Mouse (Mus musculus): ENCODE data around the gene Erbb4. TPM values are rescaled to one million over a fixed set of nuclear protein-coding genes. Genes with fewer than 3 reads are reported as not detected.

Erbb4 gene
- total and polyA plus RNA-seq, 2 experiments from 2014 or later: 9.3 to 53.5 TPM

- 68% methylated on average over 6 of the region's 6 CpGs for WGBS
- ATAC-seq (no peak), DNase-seq (peak; percentile 9)
- Histone ChIP-seq H3K4me2 (ENCODE audit: low read depth) (peak overlapping the region; percentile 18), H3K4me3 (ENCODE audit: low read depth, low read length) (peak overlapping the region; percentile 11; the same call in 1 of the 2 replicates), H3K9me3 (ENCODE audit: low read length) (no peaks in the 10 kb centered on the region), H3K27me3 (ENCODE audit: insufficient read depth, low read length) (peaks cover 18% of the 10 kb centered on the region), H3K36me3 (ENCODE audit: insufficient read depth) (no peaks in the 10 kb centered on the region), H3K9ac (0 out of 2 replicates have a peak overlapping the region, but pooled peaks have one; percentile 15), H3K4me1 (ENCODE audit: insufficient read depth) (peaks cover 8% of the 10 kb centered on the region; the same call in 1 of the 2 replicates), H3K27ac (ENCODE audit: low read depth, low read length) (no peak overlapping the region)
- TF ChIP-seq CTCF (IDR thresholded peaks at IDR 0.05; ENCODE audit: low read depth): no peak
Observed at GRCm38 (mm10) chr1:69103211-69103706, 4.6 kb downstream of the Erbb4 start.

GRCm38 (mm10) chr1:69101670-69102069, 6.2 kb downstream of the Erbb4 start:
- WGBS: 77% methylated on average over 2 of the region's 2 CpGs
- peaks cover 8% of the 10 kb centered on the region; the same call in 1 of the 2 replicates for H3K4me1 ChIP-seq (ENCODE audit: insufficient read depth)
- no peaks in the 10 kb centered on the region for H3K36me3 ChIP-seq (ENCODE audit: insufficient read depth)
- peak; percentile 16 for TF ChIP-seq CTCF (IDR thresholded peaks at IDR 0.05; ENCODE audit: low read depth)
- H3K9me3 ChIP-seq (ENCODE audit: low read length): no peaks in the 10 kb centered on the region
- ATAC-seq (no peak), DNase-seq (no peak)
- no peak overlapping the region for H3K4me2 ChIP-seq (ENCODE audit: low read depth)
- H3K27me3 ChIP-seq (ENCODE audit: insufficient read depth, low read length): peaks cover 18% of the 10 kb centered on the region
- H3K9ac ChIP-seq: no peak overlapping the region
- no peak overlapping the region for H3K4me3 ChIP-seq (ENCODE audit: low read depth, low read length)
- H3K27ac ChIP-seq (ENCODE audit: low read depth, low read length): no peak overlapping the region

GRCm38 (mm10) chr1:69093052-69093451, 14.8 kb downstream of the Erbb4 start:
- Histone ChIP-seq H3K27ac (ENCODE audit: low read depth, low read length) (no peak overlapping the region), H3K9ac (no peak overlapping the region), H3K4me2 (ENCODE audit: low read depth) (no peak overlapping the region), H3K36me3 (ENCODE audit: insufficient read depth) (no peaks in the 10 kb centered on the region), H3K4me3 (ENCODE audit: low read depth, low read length) (no peak overlapping the region), H3K9me3 (ENCODE audit: low read length) (no peaks in the 10 kb centered on the region), H3K4me1 (ENCODE audit: insufficient read depth) (no peaks in the 10 kb centered on the region), H3K27me3 (ENCODE audit: insufficient read depth, low read length) (no peaks in the 10 kb centered on the region)
- ATAC-seq: no peak
- TF ChIP-seq CTCF (IDR thresholded peaks at IDR 0.05; ENCODE audit: low read depth): no peak
- WGBS: 36% methylated on average over 3 of the region's 3 CpGs
- no peak for DNase-seq

GRCm38 (mm10) chr1:69089331-69089730, 18.5 kb downstream of the Erbb4 start:
- no peaks in the 10 kb centered on the region for H3K36me3 ChIP-seq (ENCODE audit: insufficient read depth)
- no peak for DNase-seq

GRCm38 (mm10) chr1:69085753-69086152, 22.1 kb downstream of the Erbb4 start:
- Histone ChIP-seq H3K9ac (no peak overlapping the region), H3K27ac (ENCODE audit: low read depth, low read length) (no peak overlapping the region), H3K36me3 (ENCODE audit: insufficient read depth) (no peaks in the 10 kb centered on the region), H3K27me3 (ENCODE audit: insufficient read depth, low read length) (no peaks in the 10 kb centered on the region), H3K4me2 (ENCODE audit: low read depth) (no peak overlapping the region), H3K4me1 (ENCODE audit: insufficient read depth) (no peaks in the 10 kb centered on the region), H3K9me3 (ENCODE audit: low read length) (no peaks in the 10 kb centered on the region), H3K4me3 (ENCODE audit: low read depth, low read length) (no peak overlapping the region)
- ATAC-seq: no peak
- no peak for DNase-seq
- no peak for TF ChIP-seq CTCF (IDR thresholded peaks at IDR 0.05; ENCODE audit: low read depth)
- 66% methylated on average over 6 of the region's 6 CpGs for WGBS

More at GRCm38 (mm10) chr1:69089331-69089730, 18.5 kb downstream of the Erbb4 start:
- no peak overlapping the region for H3K9ac ChIP-seq
- no peak overlapping the region for H3K4me3 ChIP-seq (ENCODE audit: low read depth, low read length)
- H3K9me3 ChIP-seq (ENCODE audit: low read length): no peaks in the 10 kb centered on the region
- H3K4me1 ChIP-seq (ENCODE audit: insufficient read depth): no peaks in the 10 kb centered on the region
- no peak overlapping the region for H3K27ac ChIP-seq (ENCODE audit: low read depth, low read length)
- H3K27me3 ChIP-seq (ENCODE audit: insufficient read depth, low read length): no peaks in the 10 kb centered on the region
- no peak; the same call in 1 of the 2 replicates for TF ChIP-seq CTCF (IDR thresholded peaks at IDR 0.05; ENCODE audit: low read depth)
- WGBS: 83% methylated on average over 1 of the region's 1 CpGs
- no peak for ATAC-seq
- no peak overlapping the region for H3K4me2 ChIP-seq (ENCODE audit: low read depth)

GRCm38 (mm10) chr1:69048918-69049317, 58.9 kb downstream of the Erbb4 start:
- H3K4me3 ChIP-seq (ENCODE audit: low read depth, low read length): no peak overlapping the region
- TF ChIP-seq CTCF (IDR thresholded peaks at IDR 0.05; ENCODE audit: low read depth): no peak
- no peaks in the 10 kb centered on the region for H3K27me3 ChIP-seq (ENCODE audit: insufficient read depth, low read length)
- DNase-seq (no peak), ATAC-seq (no peak)
- H3K9ac ChIP-seq: no peak overlapping the region
- H3K4me2 ChIP-seq (ENCODE audit: low read depth): no peak overlapping the region
- no peaks in the 10 kb centered on the region for H3K9me3 ChIP-seq (ENCODE audit: low read length)
- WGBS: 76% methylated on average over 4 of the region's 4 CpGs
- 0 out of 2 replicates have a peak, but pooled peaks cover 4% of the 10 kb centered on the region for H3K4me1 ChIP-seq (ENCODE audit: insufficient read depth)
- no peak overlapping the region for H3K27ac ChIP-seq (ENCODE audit: low read depth, low read length)
- H3K36me3 ChIP-seq (ENCODE audit: insufficient read depth): no peaks in the 10 kb centered on the region

GRCm38 (mm10) chr1:69046228-69046978, 61.5 kb downstream of the Erbb4 start:
- Histone ChIP-seq H3K4me2 (ENCODE audit: low read depth) (no peak overlapping the region), H3K27me3 (ENCODE audit: insufficient read depth, low read length) (no peaks in the 10 kb centered on the region; the same call in 1 of the 2 replicates), H3K4me1 (ENCODE audit: insufficient read depth) (0 out of 2 replicates have a peak, but pooled peaks cover 4% of the 10 kb centered on the region), H3K9me3 (ENCODE audit: low read length) (no peaks in the 10 kb centered on the region), H3K36me3 (ENCODE audit: insufficient read depth) (no peaks in the 10 kb centered on the region), H3K9ac (no peak overlapping the region), H3K27ac (ENCODE audit: low read depth, low read length) (no peak overlapping the region), H3K4me3 (ENCODE audit: low read depth, low read length) (no peak overlapping the region)
- ATAC-seq (no peak), DNase-seq (no peak)
- WGBS: 25% methylated on average over 11 of the region's 11 CpGs
- TF ChIP-seq CTCF (IDR thresholded peaks at IDR 0.05; ENCODE audit: low read depth): no peak
